Mouse (Mus musculus): ENCODE results near the gene Syt16. TPM values are rescaled to one million over a fixed set of nuclear protein-coding genes. Genes with fewer than 3 reads are reported as not detected.

Gene Syt16
- total RNA-seq, 4 experiments from 2014 or later: 71.8 to 83.4 (median 74.2) TPM

DNA sequence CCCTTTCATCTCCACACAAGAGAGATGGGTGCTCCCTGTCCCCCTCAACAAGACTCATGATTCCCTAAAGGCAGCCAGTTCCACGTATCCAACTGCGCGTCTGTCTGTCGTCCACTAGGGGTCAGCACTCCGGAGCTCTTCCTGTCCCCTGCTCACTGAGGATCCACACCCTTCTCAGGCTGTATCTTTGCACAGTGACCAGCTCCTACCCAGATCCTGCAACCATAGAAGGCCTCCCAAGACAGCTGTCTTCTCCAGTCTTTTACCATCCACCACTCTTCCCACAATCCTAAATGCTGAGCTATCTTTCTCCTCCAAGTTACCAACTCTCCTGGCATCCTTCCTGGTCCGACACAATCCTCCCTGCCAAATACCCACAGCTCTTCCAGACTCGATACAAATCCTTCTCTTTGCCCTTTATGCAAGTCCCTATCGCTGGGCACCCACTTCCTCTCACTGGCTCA, 12.0 kb downstream of the Syt16 start:
- DNase-seq (ENCODE audit: low spot score in 2 of 2): peak in 1 of 2 experiments; percentile 73

DNA sequence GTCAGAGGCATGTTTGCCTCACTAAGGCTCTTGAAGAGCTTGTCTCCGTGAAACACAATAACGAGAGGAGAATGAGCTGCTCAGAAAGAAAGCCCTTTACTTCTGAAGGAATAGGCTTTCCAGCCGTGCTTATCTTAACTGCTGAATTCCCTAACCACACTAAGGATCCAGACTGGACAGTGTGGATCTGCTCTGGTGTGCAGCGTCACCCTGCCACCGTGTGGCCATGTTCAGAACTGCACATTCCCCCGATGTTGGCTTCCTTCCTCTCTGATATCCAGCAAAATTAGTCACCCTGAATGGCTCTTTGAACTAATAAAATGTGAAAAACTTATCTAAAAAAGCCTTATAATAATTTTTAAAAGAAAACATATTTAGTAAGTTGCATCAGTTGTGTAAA, 16.3 kb downstream of the Syt16 start:
- peak; percentile 55 to 94 for DNase-seq (ENCODE audit: low spot score in 2 of 2)

DNA sequence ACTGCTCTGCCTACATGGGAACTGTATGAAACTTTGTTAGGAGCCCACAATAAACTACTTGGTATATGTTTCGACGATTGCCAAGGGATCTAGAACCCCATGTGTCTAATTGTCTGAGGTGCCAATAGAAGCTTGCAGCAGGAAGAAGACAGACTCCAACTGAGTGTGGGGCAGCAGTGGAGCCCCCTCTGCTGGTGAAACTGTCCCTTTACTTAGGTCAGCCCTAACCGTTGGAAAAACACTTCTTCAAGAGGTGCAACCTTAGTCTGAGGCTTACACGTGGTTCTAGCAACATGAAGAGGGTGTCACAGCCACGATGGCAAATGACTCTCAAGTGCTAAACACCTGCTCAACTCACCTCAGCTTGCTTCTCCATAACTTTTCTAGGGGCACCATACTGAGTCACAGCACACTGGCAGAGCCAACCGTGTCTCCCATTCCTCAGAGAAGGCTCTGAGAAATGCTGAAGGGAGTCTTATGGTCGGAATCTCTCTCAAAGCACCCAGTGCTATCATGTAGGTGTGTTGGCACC, 17.3 kb downstream of the Syt16 start:
- DNase-seq (ENCODE audit: low spot score in 2 of 2): no peak

DNA sequence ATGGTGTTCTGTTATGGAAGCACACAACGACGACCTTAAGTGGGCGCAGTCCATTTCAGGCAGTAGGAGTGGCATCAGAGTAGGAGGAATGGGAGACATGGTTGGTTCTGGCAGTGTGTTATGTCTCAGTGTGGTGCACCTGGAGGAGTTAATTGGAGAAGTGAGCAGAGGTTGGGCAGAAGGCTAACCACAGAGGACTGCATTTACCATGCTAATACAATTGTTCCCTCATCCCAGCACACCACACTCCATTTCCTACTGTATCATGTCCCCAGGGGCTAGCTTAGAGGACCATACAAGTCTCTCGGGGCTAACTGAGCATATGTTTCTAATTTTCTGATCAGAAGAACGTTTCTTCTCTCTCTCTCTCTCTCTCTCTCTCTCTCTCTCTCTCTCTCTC, 18.0 kb downstream of the Syt16 start:
- DNase-seq (ENCODE audit: low spot score in 2 of 2): no peak

DNA sequence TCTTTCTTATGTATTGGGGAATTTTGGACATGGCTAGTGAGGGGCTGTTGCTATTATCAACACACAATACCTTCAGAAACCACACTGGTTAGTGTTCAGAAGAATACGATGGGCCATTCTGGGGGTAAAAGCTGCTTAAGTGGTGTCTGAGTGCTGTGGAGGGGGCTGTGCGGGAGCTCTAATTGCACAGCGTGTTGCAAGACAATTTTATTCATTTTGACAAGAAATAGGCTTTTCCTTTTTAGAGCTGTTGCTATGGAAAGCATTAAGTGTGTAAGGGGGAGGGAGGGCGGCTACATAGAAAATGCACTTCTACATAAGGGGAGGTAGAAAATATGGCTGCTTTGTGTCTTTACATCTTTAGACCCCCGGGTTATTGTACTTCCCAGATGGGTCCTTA, 25.8 kb downstream of the Syt16 start:
- no peak for DNase-seq (ENCODE audit: low spot score in 2 of 2)

DNA sequence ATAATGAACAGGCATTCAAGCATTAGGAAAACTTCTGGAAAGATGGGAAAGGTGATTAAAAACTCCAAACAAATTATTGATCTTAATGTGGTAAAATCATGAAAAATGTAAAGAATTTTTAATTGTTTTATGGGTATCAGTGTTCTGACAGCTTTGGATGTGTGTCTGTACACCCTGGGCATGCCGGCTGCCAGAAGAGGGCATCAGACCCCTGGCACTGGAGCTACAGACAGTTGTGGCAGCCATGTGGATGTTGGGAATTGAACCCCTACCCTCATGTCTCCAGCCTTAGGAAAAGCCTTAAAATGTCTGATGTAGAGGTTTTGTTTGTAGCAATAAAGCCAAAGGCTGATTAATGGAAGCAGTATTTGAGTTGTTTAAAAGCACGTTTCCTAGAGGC, 27.5 kb downstream of the Syt16 start:
- DNase-seq (ENCODE audit: low spot score in 2 of 2): no peak

DNA sequence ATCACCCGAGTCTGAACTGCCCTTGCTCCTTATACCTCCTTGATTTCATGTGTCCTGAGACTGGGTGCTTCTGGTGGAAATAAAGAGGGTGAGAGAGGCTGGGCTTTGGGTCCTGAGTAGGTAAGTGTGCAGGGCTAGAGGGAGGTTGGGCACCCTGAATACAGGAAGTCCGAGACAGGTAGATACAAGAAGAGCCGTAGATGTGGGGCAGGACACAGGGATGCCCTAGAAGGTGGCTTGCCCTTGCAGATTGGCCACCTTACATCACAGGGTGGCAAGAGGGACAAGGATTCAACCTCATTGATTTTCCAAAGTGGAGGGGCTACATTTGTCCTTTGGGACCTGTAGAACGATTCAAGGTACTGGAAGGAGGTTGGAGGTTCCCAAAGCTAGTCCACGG, 45.8 kb downstream of the Syt16 start:
- DNase-seq (ENCODE audit: low spot score in 2 of 2): no peak

DNA sequence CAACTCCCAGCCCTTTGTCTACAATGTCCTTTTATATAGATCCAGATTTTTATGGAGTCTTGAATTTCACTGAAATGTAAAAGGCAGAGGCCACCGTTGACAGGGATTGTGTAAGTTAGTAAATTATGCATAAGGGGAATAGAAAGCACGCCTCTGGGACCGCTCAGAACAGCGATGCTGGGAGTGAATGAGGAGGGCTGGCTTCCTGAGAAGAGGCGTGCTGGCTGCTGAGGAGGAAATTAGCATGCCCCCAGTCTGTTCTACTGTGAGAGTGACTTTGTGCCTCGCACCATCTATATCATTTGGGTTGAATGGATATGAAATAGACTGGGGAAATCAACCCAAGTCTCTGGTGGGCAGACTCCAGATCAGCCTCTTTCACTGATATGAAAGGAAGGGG, 46.3 kb downstream of the Syt16 start:
- DNase-seq (ENCODE audit: low spot score in 2 of 2): no peak

DNA sequence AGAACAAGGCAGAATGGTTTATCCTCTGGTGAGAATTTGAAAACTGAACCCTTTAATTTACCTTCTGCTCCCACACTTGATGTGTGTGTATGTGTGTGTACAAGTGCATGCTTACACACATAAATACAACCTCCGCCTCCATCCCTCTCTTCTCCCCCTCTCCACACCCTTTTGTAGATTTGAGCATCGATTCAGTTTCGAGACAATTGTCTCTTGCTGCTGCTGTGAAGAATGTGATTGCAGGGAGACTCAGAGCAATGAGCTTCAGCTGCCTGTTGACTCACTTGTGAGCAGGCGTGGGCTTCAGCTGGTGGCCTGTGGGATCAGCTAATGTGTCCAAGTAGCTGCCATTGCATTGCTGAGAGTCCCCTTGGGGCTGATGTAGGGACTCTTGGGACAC, 46.8 kb downstream of the Syt16 start:
- DNase-seq (ENCODE audit: low spot score in 2 of 2): no peak

DNA sequence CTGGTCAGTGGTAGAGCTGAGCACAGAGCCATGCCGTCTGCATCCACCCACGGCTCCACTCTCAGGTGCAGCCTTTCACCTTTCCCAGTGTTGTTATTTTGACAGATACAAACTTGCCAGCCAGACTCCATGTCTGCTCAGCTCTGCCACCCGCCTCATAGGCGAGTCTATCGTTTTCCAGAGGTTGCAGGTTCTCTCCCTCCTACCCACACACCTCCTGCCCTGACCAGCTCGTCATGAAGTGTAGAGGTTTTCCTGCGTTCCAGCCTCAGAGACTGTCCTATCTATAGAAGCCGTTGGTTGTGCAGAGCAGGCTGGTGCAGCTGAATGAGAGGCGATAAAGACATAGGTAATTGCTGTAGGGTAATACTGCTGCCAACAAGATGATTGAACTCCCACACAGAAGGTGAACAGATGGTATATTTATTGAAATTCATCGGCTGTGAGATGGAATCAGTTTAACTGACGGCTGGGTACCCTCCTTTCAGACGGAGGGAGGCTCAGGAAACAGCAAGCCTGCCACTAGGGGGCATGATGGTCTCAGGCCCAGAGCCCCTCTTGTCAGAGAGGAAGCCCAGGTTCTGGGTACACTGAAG, 58.0 kb downstream of the Syt16 start:
- peak in 1 of 2 experiments; percentile 85 for DNase-seq (ENCODE audit: low spot score in 2 of 2)

DNA sequence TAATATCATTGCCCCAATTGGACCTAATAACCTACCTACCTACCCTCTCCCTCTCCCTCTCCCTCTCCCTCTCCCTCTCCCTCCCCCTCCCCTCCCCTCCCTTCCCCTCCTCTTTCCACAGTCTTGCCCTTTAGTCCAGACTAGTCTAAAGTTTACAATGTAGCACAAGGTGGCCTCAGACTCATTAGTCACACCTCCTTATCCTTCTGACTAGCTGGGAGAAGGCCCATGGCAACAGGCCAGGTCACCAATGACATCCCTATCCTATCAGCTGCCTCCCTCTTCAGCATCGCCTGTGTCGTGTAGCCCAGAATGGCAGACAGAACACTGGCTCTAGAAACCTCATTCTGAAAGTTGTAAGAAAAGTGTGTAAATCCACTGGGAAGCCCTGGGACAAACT, 58.7 kb downstream of the Syt16 start:
- no peak for DNase-seq (ENCODE audit: low spot score in 2 of 2)

DNA sequence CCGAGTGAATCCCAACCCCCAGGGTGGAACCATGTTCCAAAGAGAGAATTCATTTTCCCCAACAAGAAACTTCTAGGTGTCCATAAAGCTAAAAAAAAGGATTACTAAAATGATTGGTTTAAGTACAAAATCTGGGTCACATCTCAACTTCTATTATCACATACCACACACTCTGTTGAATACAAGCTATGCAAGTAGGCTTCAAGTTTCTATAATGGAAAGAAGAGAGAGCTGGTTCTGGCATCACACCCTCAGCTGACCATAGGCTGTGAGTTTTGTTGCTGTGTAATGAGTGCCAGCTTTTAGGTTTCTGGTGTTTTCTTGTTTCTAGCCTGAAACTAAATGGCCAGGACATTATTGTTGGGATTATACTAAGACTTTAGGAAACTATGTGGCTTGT, 65.1 kb downstream of the Syt16 start:
- no peak for DNase-seq (ENCODE audit: low spot score in 2 of 2)

DNA sequence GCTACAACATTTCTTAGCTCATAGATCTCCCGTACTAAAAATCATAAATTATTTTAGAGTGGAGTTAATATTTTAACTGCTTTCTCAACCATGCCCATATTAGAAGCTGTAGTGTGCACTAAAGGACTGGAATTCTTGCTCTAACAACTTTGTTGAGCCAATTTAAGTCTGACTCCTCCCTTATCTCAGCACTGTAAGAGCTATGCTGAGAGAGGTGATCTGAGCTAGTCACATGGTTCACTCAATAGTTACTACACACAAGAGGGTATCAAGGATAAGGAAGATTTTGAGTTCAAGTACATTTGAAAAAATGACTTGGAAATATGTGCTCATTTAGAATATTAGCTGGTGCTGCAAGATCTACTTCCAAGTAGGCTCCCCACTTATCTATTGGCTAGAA, 71.5 kb downstream of the Syt16 start:
- DNase-seq (ENCODE audit: low spot score in 2 of 2): no peak

DNA sequence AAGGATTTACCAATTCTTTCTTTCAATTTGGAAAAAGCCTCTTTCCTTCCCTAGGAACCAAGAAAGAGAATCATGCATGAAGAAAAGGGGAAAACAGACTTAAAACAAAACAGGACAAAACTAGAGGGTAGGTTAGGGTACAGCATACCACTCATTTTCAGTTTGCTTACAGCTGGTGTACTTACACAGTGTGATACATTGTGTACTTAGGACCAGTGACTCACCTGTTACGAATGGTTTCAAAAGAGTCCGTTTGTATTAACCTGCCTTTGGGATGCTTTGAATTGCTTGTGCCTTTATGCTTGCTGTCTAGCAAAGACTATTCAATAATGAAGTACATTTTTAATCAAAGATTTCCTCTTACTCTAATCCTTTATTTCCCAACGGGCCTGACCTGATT, 78.1 kb downstream of the Syt16 start:
- DNase-seq (ENCODE audit: low spot score in 2 of 2): no peak

DNA sequence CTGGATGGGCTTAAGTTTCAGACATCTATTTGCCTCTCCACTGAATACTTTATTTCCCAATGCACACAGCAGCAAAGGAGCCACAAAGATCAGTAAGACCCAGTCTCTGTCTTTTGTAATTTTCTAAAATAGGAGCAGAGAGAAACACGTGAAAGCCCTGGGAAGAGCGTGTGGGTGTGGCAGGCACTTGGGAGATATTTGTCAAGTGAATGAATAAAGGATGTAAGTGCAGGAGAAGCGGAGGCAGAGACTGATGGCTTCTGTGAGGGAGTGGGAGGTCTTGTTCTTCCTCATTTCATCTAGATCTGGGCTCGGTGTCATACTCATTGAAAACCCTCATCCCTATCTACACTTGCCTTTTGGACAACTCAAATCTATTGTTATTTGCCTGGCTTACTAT, 78.6 kb downstream of the Syt16 start:
- peak in 1 of 2 experiments; percentile 66 for DNase-seq (ENCODE audit: low spot score in 2 of 2)

DNA sequence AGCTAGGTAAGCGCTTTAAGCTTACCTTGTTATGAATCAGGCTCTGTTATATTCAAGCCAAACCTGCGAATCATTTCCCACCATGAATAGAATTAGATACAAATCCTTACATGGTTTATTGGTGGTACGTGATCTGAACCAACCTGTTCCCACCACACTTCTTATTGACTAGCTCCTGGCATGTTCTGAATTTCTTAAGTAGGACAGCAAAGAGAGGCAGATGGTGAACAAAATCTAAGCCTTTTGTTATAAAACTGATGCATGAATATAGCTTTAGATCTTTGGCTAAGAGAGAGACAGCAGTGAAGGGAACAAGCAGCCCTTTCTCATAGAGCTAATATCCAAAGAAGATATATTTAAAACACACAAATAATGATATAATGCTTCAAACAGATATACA, 83.7 kb downstream of the Syt16 start:
- DNase-seq (ENCODE audit: low spot score in 2 of 2): no peak

DNA sequence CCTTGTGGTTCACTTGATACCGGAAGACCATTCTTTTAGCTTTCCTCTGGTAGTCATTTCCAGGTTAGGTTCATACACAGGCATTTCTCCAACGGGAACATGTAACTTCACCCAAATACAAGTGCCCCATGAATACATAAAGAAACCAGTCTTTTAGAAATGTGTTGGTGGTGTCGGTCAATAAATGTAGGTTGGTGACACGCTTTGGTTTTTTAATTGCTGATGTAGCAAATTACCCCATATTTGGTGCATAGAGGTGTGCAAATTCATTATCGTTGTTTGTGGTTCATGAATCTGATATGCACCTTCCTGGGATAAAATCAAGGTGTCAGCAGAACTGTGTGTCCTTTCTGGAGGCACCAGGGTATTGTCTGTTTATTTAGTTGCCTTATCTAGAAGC, 86.9 kb downstream of the Syt16 start:
- no peak for DNase-seq (ENCODE audit: low spot score in 2 of 2)

DNA sequence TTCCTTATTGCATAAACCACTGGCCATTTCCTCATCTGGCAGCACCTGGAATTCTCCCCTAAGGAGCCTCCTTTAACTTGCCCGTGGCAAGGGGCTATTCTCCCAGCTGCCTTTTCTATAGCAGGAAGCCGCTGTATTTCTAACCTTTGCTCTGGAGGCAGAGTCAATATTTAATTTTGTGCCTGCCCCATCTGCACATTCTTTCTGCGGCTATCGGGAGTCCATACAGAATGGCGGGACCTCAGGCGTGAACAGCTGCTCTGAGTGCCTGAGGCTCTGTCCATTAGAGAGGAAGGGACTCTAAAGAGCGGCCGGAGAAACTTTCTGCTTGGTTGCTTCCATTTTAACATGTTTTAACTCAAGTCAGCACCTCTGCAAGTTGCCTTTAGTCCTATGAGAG, 89.6 kb downstream of the Syt16 start:
- no peak for DNase-seq (ENCODE audit: low spot score in 2 of 2)

DNA sequence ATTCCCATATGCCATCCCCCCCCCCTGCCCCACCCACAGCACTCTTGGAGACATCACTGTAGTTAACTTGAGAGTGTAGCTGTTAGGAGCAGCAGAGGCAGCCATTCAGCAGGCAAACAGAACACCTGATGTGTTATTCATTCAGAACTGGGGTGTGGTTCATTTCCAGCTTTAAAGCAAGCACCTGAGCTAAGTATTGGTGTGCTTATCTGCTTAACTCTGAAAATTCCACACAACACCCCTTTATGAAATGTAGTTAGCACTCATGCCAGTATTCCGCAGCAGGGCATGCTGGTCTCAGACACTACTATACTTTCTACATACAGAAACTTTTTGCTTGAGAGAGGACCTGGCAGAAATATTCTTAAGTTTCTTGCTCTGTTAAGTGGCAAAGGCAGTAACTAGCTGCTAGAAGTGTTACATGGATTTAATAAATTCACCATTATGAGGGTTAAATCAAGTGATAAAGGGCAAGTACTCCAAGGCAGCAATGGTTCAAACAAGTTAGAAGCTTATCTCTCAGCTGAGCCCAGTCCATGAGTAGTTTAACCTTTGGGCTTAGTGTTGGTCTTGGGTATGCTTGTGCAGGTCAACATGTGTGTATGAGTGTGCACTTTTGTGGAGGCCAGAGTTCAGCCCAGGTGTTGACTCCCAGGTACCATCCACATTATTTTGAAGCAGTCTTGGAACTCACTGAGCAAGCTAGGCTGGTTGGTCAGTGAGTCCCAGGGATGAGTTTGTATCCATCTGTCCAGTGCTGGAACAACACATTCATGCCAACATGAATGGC, 92.1 kb downstream of the Syt16 start:
- DNase-seq (ENCODE audit: low spot score in 2 of 2): no peak

DNA sequence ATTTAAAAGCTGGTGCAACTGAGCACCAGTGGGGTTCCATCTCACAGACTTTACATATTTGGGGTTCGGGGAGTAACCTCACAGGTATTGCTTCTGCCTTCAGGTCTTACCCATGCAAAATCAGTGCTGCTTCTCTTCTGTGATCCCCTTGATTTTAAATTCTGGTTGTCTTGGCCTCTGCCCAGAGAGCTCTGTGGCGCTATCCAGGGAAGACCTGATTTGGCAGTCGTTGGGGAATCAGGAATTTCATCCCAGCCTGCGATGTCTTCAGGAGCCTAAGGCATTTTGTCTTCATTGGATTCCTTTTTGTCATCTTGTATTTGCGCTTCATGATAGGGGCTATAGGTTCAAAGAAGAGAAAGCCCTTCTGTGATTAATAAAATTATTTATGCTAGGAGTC, 95.1 kb downstream of the Syt16 start:
- no peak for DNase-seq (ENCODE audit: low spot score in 2 of 2)

DNA sequence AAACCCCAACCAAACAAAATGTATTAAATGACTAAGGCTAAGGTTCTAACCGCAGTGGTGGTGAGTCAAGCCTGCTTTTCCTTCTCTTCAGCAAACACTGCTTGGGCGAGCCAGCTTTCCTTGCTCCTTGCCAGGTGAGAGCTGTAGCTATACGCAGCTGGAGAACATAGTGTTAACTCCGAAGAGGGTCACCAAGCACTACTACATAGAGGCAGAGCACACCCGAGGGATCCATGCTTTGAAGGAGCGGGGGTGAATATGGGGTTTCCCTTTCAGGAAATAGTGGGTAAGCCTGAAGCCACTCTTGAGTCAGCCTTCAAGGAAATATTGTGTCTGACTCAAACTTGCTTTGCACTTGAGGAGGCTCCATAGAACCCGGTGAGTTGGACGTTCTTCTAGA, 95.6 kb downstream of the Syt16 start:
- DNase-seq (ENCODE audit: low spot score in 2 of 2): no peak

DNA sequence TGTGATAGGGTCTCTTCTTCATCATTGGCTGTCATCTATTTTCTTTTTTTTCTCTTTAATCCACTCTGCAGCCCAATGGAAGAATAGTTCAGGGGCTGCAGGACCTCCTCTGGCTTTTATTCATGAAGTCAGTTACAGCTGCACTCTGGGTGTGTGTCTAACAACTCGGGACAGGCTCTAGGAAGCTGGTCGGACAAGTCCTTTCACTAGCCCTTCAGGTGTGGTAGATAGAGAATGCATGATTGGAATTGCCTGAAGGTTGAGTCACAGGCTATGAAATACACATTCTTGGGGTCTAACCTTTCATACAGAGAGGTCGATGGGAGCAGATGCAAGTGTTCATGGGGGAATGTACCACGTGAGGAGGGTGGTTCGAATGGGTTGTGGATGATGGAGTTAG, 97.2 kb downstream of the Syt16 start:
- DNase-seq (ENCODE audit: low spot score in 2 of 2): no peak
